Mouse (Mus musculus): Measurements from ENCODE around the gene Rack1. TPM values are rescaled to one million over a fixed set of nuclear protein-coding genes. Genes with fewer than 3 reads are reported as not detected.
"Not testable (repeated sequence)": the region's sequence is repeated elsewhere in the genome, so short reads cannot be mapped to it uniquely, and the experiment has no call there.

Rack1 gene
- polyA plus RNA-seq, 1 experiment from 2014 or later, result 844 TPM

- no peaks in the 10 kb centered on the region for H3K9me3 ChIP-seq
- peaks cover 50% of the 10 kb centered on the region for H3K36me3 ChIP-seq (replicated peaks)
- peak overlapping the region; percentile 95; the same call in 1 of the 2 replicates for H3K27ac ChIP-seq (replicated peaks)
- WGBS, result 79% methylated on average over 16 of the region's 16 CpGs
- peak overlapping the region; percentile 88 for H3K4me3 ChIP-seq
- peaks cover 16% of the 10 kb centered on the region for H3K4me1 ChIP-seq
- no peaks in the 10 kb centered on the region for H3K27me3 ChIP-seq (replicated peaks; ENCODE audit: low read depth, poor library complexity, severe bottlenecking)
- no peak for DNase-seq (ENCODE audit: low spot score)
Observed at GRCm38 (mm10) chr11:48815851-48816250, 15.7 kb downstream of the Rack1 start.

- DNase-seq (ENCODE audit: low spot score), result peak; percentile 78
- Histone ChIP-seq H3K9me3 (no peaks in the 10 kb centered on the region), H3K4me1 (peaks cover 16% of the 10 kb centered on the region), H3K27me3 (replicated peaks; ENCODE audit: low read depth, poor library complexity, severe bottlenecking) (no peaks in the 10 kb centered on the region), H3K36me3 (replicated peaks) (peaks cover 45% of the 10 kb centered on the region), H3K27ac (replicated peaks) (peak overlapping the region; percentile 95), H3K4me3 (peak overlapping the region; percentile 88)
- 3% methylated on average over 23 of the region's 23 CpGs for WGBS
Observed at GRCm38 (mm10) chr11:48816281-48816781, 16.2 kb downstream of the Rack1 start.

GRCm38 (mm10) chr11:48816800-48817665 is 16.9 kb downstream of the Rack1 start, which contains the start of gene Trim41:
Gene Trim41, minus strand, starts transcription at chr11:48817353.
- WGBS, result under 1% methylated on average over 77 of the region's 77 CpGs

GRCm38 (mm10) chr11:48817794-48818193 is 17.7 kb downstream of the Rack1 start:
- no peak for DNase-seq (ENCODE audit: low spot score)
- Histone ChIP-seq H3K9me3 (no peaks in the 10 kb centered on the region), H3K27ac (replicated peaks) (peak overlapping the region; percentile 95), H3K36me3 (replicated peaks) (peaks cover 30% of the 10 kb centered on the region), H3K27me3 (replicated peaks; ENCODE audit: low read depth, poor library complexity, severe bottlenecking) (no peaks in the 10 kb centered on the region), H3K4me1 (peaks cover 18% of the 10 kb centered on the region), H3K4me3 (peak overlapping the region; percentile 88)
- WGBS, result 8% methylated on average over 9 of the region's 9 CpGs

More at GRCm38 (mm10) chr11:48816800-48817665, 16.9 kb downstream of the Rack1 start, which contains the start of gene Trim41:
- Histone ChIP-seq H3K9me3 (no peaks in the 10 kb centered on the region), H3K4me3 (peak within 1 kb of the TSS; percentile 88), H3K36me3 (replicated peaks) (peaks cover 38% of the 10 kb centered on the region), H3K27me3 (replicated peaks; ENCODE audit: low read depth, poor library complexity, severe bottlenecking) (no peaks in the 10 kb centered on the region), H3K27ac (replicated peaks) (peak within 1 kb of the TSS; percentile 95), H3K4me1 (peaks cover 16% of the 10 kb centered on the region)
- DNase-seq (ENCODE audit: low spot score), result peak; percentile 99

GRCm38 (mm10) chr11:48818346-48818745 is 18.2 kb downstream of the Rack1 start:
- no peaks in the 10 kb centered on the region for H3K9me3 ChIP-seq
- H3K27me3 ChIP-seq (replicated peaks; ENCODE audit: low read depth, poor library complexity, severe bottlenecking), result no peaks in the 10 kb centered on the region
- H3K4me3 ChIP-seq, result peak overlapping the region; percentile 88
- peak; percentile 83 for DNase-seq (ENCODE audit: low spot score)
- H3K27ac ChIP-seq (replicated peaks), result no peak overlapping the region
- H3K36me3 ChIP-seq (replicated peaks), result peaks cover 25% of the 10 kb centered on the region
- under 1% methylated on average over 16 of the region's 16 CpGs for WGBS
- peaks cover 22% of the 10 kb centered on the region for H3K4me1 ChIP-seq

- WGBS, result 78% methylated on average over 7 of the region's 7 CpGs
- DNase-seq (ENCODE audit: low spot score), result no peak
Observed at GRCm38 (mm10) chr11:48819614-48820307, 19.6 kb downstream of the Rack1 start.

GRCm38 (mm10) chr11:48820308-48820674 is 20.2 kb downstream of the Rack1 start:
- Histone ChIP-seq H3K36me3 (replicated peaks) (peaks cover 7% of the 10 kb centered on the region), H3K4me1 (peaks cover 28% of the 10 kb centered on the region), H3K27ac (replicated peaks) (no peak overlapping the region), H3K27me3 (replicated peaks; ENCODE audit: low read depth, poor library complexity, severe bottlenecking) (peaks cover 16% of the 10 kb centered on the region), H3K4me3 (no peak overlapping the region), H3K9me3 (no peaks in the 10 kb centered on the region)
- no peak for DNase-seq (ENCODE audit: low spot score)

More at GRCm38 (mm10) chr11:48819614-48820307, 19.6 kb downstream of the Rack1 start:
- peaks cover 12% of the 10 kb centered on the region for H3K36me3 ChIP-seq (replicated peaks)
- H3K9me3 ChIP-seq, result no peaks in the 10 kb centered on the region
- no peak overlapping the region for H3K4me3 ChIP-seq
- peaks cover 33% of the 10 kb centered on the region for H3K4me1 ChIP-seq
- peaks cover 10% of the 10 kb centered on the region for H3K27me3 ChIP-seq (replicated peaks; ENCODE audit: low read depth, poor library complexity, severe bottlenecking)
- H3K27ac ChIP-seq (replicated peaks), result no peak overlapping the region

- WGBS, result 82% methylated on average over 14 of the region's 14 CpGs
- not testable (repeated sequence) for H3K4me3 ChIP-seq; H3K9me3 ChIP-seq; H3K27ac ChIP-seq (replicated peaks); H3K36me3 ChIP-seq (replicated peaks); DNase-seq (ENCODE audit: low spot score)
- Histone ChIP-seq H3K4me1 (peaks cover 18% of the 10 kb centered on the region), H3K27me3 (replicated peaks; ENCODE audit: low read depth, poor library complexity, severe bottlenecking) (peaks cover 16% of the 10 kb centered on the region)
Observed at GRCm38 (mm10) chr11:48821299-48821698, 21.2 kb downstream of the Rack1 start.

- DNase-seq (ENCODE audit: low spot score), result no peak
- Histone ChIP-seq H3K4me3 (peak overlapping the region; percentile 58), H3K27ac (replicated peaks) (no peak overlapping the region), H3K36me3 (replicated peaks) (no peaks in the 10 kb centered on the region), H3K4me1 (peaks cover 20% of the 10 kb centered on the region), H3K27me3 (replicated peaks; ENCODE audit: low read depth, poor library complexity, severe bottlenecking) (peaks cover 21% of the 10 kb centered on the region), H3K9me3 (no peaks in the 10 kb centered on the region)
- WGBS, result 34% methylated on average over 14 of the region's 14 CpGs
Observed at GRCm38 (mm10) chr11:48822768-48823512, 22.8 kb downstream of the Rack1 start.

GRCm38 (mm10) chr11:48823536-48823972 is 23.4 kb downstream of the Rack1 start:
- Histone ChIP-seq H3K9me3 (no peaks in the 10 kb centered on the region), H3K4me1 (peaks cover 20% of the 10 kb centered on the region), H3K27ac (replicated peaks) (no peak overlapping the region), H3K4me3 (peak overlapping the region; percentile 58), H3K36me3 (replicated peaks) (no peaks in the 10 kb centered on the region), H3K27me3 (replicated peaks; ENCODE audit: low read depth, poor library complexity, severe bottlenecking) (peaks cover 23% of the 10 kb centered on the region)
- DNase-seq (ENCODE audit: low spot score), result peak; percentile 82
- WGBS, result under 1% methylated on average over 15 of the region's 15 CpGs

- Histone ChIP-seq H3K4me3 (peak overlapping the region; percentile 58), H3K36me3 (replicated peaks) (no peaks in the 10 kb centered on the region), H3K9me3 (no peaks in the 10 kb centered on the region), H3K27ac (replicated peaks) (no peak overlapping the region), H3K27me3 (replicated peaks; ENCODE audit: low read depth, poor library complexity, severe bottlenecking) (peaks cover 27% of the 10 kb centered on the region), H3K4me1 (peaks cover 20% of the 10 kb centered on the region)
- WGBS, result 5% methylated on average over 22 of the region's 22 CpGs
- DNase-seq (ENCODE audit: low spot score), result no peak
Observed at GRCm38 (mm10) chr11:48824311-48824830, 24.2 kb downstream of the Rack1 start.
